Mouse (Mus musculus) heart, adult 2 months (tissue): Measurements from ENCODE around the gene Ngdn. TPM values are rescaled to one million over a fixed set of nuclear protein-coding genes. Genes with fewer than 3 reads are reported as not detected.

ENCODE experiments used
- DNase-seq, 2 experiments: peaks; one replicate each; pipeline ENCODE4 v3.0.0; 2021
- H3K27ac ChIP-seq: fragments of 200-600 bp; 2 replicates; pipeline ENCODE4 v1.8.1; 2022
- H3K27me3 ChIP-seq: fragments of 200-500 bp; 2 replicates; pipeline ENCODE4 v1.6.1; 2012; ENCODE audit warnings: mild to moderate bottlenecking, low read length, inconsistent platforms, mixed read lengths; ENCODE audit not compliant: control insufficient read depth, insufficient read depth
- H3K36me3 ChIP-seq: fragments of 200-500 bp; 2 replicates; pipeline ENCODE4 v1.6.1; 2012; ENCODE audit warnings: low read length, inconsistent platforms; ENCODE audit not compliant: control insufficient read depth, insufficient read depth
- H3K4me1 ChIP-seq: fragments of 200-500 bp; 2 replicates; pipeline ENCODE4 v1.6.1; 2011; ENCODE audit warnings: low read length; ENCODE audit not compliant: control insufficient read depth, insufficient read depth
- H3K4me3 ChIP-seq: fragments of 200-600 bp; 2 replicates; pipeline ENCODE4 v1.8.1; 2022
- H3K79me2 ChIP-seq: fragments of 200-500 bp; replicated peaks from 2 replicates; pipeline ENCODE4 v1.6.1; 2012; ENCODE audit warnings: mild to moderate bottlenecking, inconsistent platforms, low read length, moderate library complexity, mixed read lengths; ENCODE audit not compliant: control insufficient read depth, insufficient read depth
- H3K9ac ChIP-seq: fragments of 200-500 bp; 2 replicates; pipeline ENCODE4 v1.6.1; 2012; ENCODE audit warnings: low read depth, mild to moderate bottlenecking, control low read depth, inconsistent platforms, low read length, mixed read lengths
- CTCF ChIP-seq: fragments of 200-600 bp; IDR thresholded peaks from 2 replicates; pipeline ENCODE4 v1.8.1; 2022; ENCODE audit warnings: antibody characterized with exemption, mild to moderate bottlenecking, moderate library complexity
- EP300 ChIP-seq: fragments of 200-500 bp; IDR thresholded peaks from 2 replicates; pipeline ENCODE4 v1.6.1; 2011; ENCODE audit warnings: low read depth, low read length, control low read depth; ENCODE audit not compliant: insufficient read depth
- POLR2A ChIP-seq: fragments of 200-500 bp; IDR thresholded peaks from 2 replicates; pipeline ENCODE4 v1.6.1; 2011; ENCODE audit warnings: mild to moderate bottlenecking, low read depth, low read length, control low read depth; ENCODE audit not compliant: insufficient read depth
- WGBS: fragments of 180-500 bp; shearing (Covaris S2); methylation state at CpG from one replicate; pipeline ENCODE4 v1.1.7; 2018; 5-methylcytosine and 5-hydroxymethylcytosine counted together
- intact Hi-C: fragments of 180-260 bp; cut with DNase I; formaldehyde crosslinking; loops from one replicate; pipeline ENCODE4 v1.15.1; 2025
- polyA plus RNA-seq: library from polyadenylated mRNA; depleted of rRNA; stranded (reverse); fragments of >200 nt; gene quantifications from 2 replicates; pipeline ENCODE4 v1.2.3, GENCODE M21; 2012
- total RNA-seq, 2 experiments: library from RNA; stranded (reverse); gene quantifications; 2 replicates each; pipeline ENCODE4 v1.2.3; 2021

The Ngdn gene
- total and polyA plus RNA-seq, 3 experiments = 10.1 to 28.9 (median 25.9) TPM

DNA sequence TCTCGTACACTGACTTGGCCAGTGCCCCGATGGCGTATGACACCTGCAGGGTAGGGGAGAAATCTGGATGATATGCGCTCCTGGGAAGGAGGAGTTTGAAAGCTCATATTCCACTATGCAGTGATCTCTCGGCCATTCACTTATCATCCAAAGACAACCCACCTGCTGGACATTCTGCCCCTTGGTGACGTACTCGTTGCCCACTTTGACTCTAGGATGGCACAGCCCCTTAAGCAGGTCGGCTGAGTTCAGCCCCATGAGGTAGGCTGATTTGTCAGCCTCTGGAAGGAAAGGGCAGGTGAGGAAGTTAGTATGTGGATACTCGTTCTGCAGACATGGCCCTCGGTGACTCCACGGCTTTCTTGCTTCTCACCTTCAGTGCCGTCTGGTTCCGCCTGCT, 26.4 kb upstream of the Ngdn start:
- Histone ChIP-seq H3K79me2 (no peaks in the 10 kb centered on the region), H3K36me3 (peaks cover 4% of the 10 kb centered on the region; the same call in 1 of the 2 replicates), H3K9ac (no peak overlapping the region), H3K4me1 (no peaks in the 10 kb centered on the region; the same call in 1 of the 2 replicates), H3K27me3 (no peaks in the 10 kb centered on the region), H3K4me3 (no peak overlapping the region), H3K27ac (no peak overlapping the region; the same call in 1 of the 2 replicates)
- TF ChIP-seq EP300 = 0 out of 2 replicates have a peak, but pooled peaks have one; percentile 53
- no peak for TF ChIP-seq CTCF
- DNase-seq = no peak
- 70% methylated on average over 13 of the region's 13 CpGs for WGBS
- intact Hi-C loops = no loop called here

DNA sequence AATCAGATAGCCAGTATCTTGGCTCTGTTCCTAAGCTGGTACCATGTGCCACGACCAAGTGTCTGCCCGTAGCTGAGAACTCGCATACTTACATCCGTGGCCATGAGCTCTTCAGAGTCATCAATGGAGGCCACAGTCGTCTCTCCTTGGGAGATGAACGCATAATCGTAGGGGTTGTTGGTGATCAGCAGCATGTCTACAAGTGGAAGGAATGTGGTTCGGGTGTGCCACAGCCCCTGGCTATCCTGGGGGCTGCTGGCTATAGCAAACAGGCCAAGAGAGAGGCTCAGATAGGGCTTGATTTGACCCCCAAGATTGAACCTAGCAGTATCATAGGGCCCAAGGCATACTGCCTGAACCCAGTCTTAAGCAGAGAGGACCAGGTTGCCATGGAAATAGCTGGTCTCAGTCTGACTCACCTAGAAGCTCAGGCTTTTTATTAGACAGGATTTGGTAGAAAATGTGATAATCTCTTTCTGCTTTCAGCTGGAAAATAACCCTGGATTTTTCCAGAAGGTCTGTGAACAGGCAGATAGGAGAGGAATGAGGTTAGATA, 25.3 kb upstream of the Ngdn start:
- 67% methylated on average over 8 of the region's 8 CpGs for WGBS
- intact Hi-C loops = no loop called here
- Histone ChIP-seq H3K4me1 (no peaks in the 10 kb centered on the region; the same call in 1 of the 2 replicates), H3K9ac (no peak overlapping the region), H3K4me3 (no peak overlapping the region), H3K27ac (peak overlapping the region; percentile 5; the same call in 1 of the 2 replicates), H3K27me3 (no peaks in the 10 kb centered on the region), H3K36me3 (peaks cover 4% of the 10 kb centered on the region; the same call in 1 of the 2 replicates), H3K79me2 (no peaks in the 10 kb centered on the region)
- DNase-seq = no peak
- TF ChIP-seq CTCF (no peak), POLR2A (peak; percentile 62), EP300 (peak; percentile 87)

DNA sequence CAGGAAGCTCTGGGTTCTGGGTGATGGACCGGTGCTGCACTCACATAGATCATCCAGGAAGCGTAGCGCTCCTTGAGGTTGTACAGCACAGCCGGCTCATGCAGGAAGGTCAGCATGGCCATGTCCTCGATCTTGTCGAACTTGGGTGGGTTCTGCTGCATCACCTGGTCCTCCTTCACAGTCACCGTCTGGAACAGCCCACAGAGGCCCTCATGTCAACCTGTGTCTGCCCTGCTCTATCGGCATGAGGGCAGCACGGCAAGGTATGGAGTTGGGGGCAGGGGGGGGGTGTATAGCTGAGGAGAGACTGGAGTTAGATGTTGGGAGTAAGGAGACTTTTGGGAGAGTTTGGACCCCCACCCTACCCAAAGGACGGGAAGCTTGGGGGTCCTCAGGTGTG, 23.1 kb upstream of the Ngdn start:
- 64% methylated on average over 10 of the region's 10 CpGs for WGBS
- intact Hi-C loops = no loop called here
- Histone ChIP-seq H3K27me3 (no peaks in the 10 kb centered on the region), H3K4me1 (no peaks in the 10 kb centered on the region; the same call in 1 of the 2 replicates), H3K36me3 (no peaks in the 10 kb centered on the region), H3K9ac (no peak overlapping the region), H3K79me2 (no peaks in the 10 kb centered on the region), H3K27ac (no peak overlapping the region; the same call in 1 of the 2 replicates), H3K4me3 (no peak overlapping the region)
- DNase-seq = no peak
- TF ChIP-seq CTCF = no peak
- TF ChIP-seq POLR2A = peak; percentile 74
- TF ChIP-seq EP300 = peak; percentile 86

DNA sequence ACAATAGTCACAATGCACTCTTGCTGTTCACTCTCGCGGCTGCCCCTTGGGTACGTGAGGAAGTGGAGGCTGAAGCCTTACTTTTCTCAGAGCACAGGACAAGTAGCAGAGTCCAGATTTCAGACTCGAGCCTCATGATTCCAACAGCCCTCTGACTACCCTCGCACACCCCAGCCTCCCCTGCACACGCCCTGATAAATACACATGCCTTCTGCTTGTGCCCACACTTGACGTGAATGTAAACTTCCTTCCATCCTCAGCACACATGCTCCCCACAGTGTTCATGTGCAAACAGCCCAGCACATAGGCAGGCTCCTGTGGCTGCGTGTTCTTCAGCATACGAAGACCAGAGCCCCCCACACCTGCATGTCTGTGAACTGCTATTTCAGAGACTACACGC, 21.6 kb upstream of the Ngdn start:
- no peak for DNase-seq
- Histone ChIP-seq H3K79me2 (no peaks in the 10 kb centered on the region), H3K4me3 (no peak overlapping the region), H3K27ac (peak overlapping the region; percentile 13; the same call in 1 of the 2 replicates), H3K36me3 (no peaks in the 10 kb centered on the region), H3K9ac (no peak overlapping the region), H3K27me3 (no peaks in the 10 kb centered on the region), H3K4me1 (no peaks in the 10 kb centered on the region; the same call in 1 of the 2 replicates)
- WGBS = 36% methylated on average over 10 of the region's 10 CpGs
- intact Hi-C loops = no loop called here
- TF ChIP-seq CTCF = no peak
- peak; percentile 70; the same call in 1 of the 2 replicates for TF ChIP-seq POLR2A
- TF ChIP-seq EP300 = peak; percentile 78; the same call in 1 of the 2 replicates

DNA sequence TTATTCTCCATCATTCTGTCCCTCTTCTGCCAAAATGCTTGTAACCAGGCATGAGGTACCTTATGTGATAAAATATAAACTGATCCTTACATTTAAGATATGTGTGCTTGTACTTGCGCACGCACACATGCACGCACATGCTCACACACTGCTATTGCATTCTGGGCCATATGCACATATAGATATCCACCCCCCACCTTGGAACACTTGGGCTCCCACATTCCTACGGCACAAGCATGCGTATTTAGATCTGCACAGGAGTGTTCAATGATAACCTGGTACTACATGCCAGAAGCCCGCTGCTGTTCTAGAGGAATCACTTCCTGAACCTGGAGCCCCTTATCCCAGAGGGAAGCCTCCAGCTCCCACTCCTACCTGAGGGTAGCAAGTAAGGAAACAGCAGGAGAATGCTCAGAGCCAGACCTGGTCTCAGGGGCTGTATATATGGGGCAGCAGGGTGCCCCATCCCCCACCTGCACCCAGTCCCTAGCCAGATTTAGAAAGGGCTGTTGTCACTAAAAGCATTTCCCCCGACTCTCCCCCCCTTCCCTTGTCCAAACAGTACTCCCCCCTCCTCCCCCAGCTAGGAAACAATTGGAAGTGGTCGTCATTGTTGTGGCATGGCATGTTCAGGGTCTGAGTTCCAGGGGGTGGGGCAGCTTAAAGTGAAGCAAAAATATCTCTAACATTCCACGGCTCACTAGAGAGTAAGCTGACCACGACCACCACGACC, 21.0 kb upstream of the Ngdn start, which contains the start of gene Myh7:
Myh7 (minus strand) TSS at position 491 of the 733 bp plus-strand sequence.
- peak within 1 kb of the TSS; percentile 53 for H3K27ac ChIP-seq
- no peaks in the 10 kb centered on the region; the same call in 1 of the 2 replicates for H3K4me1 ChIP-seq
- H3K9ac ChIP-seq = 0 out of 2 replicates have a peak within 1 kb of the TSS, but pooled peaks have one; percentile 26
- TF ChIP-seq CTCF = no peak
- TF ChIP-seq POLR2A = no peak; the same call in 1 of the 2 replicates
- peak; percentile 90 for TF ChIP-seq EP300
- WGBS = 20% methylated on average over 11 of the region's 11 CpGs
- no peaks in the 10 kb centered on the region for H3K79me2 ChIP-seq
- no peaks in the 10 kb centered on the region for H3K27me3 ChIP-seq
- intact Hi-C loops = no loop called here
- no peaks in the 10 kb centered on the region for H3K36me3 ChIP-seq
- no peak within 1 kb of the TSS for H3K4me3 ChIP-seq
- peak in 1 of 2 experiments; percentile 43 for DNase-seq

DNA sequence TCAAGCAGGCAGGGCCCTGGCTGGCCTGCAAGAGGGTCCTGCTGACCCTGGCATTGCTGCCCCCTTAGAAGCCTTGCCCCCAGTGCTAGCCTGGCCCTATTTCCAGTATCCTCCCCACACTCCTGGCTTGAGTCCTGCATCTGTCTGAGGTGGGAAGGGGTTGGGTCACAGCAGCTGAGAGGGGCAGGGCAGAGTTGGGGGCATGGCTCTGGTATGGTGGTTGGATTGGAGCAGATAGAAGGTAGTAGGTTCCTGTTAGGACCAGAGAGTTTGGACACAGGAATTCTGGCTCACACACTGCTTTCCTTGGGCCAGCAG, 20.4 kb upstream of the Ngdn start:
- H3K4me3 ChIP-seq = no peak overlapping the region
- peak in 1 of 2 experiments; percentile 47 for DNase-seq
- H3K79me2 ChIP-seq = no peaks in the 10 kb centered on the region
- no peaks in the 10 kb centered on the region; the same call in 1 of the 2 replicates for H3K4me1 ChIP-seq
- TF ChIP-seq EP300 (peak; percentile 89), CTCF (no peak), POLR2A (peak; percentile 84)
- 0 out of 2 replicates have a peak overlapping the region, but pooled peaks have one; percentile 26 for H3K9ac ChIP-seq
- intact Hi-C loops = no loop called here
- peak overlapping the region; percentile 53 for H3K27ac ChIP-seq
- no peaks in the 10 kb centered on the region for H3K36me3 ChIP-seq
- H3K27me3 ChIP-seq = no peaks in the 10 kb centered on the region
